Mouse (Mus musculus): ENCODE data around the gene Ap2s1.
A peak's percentile ranks its signal among the peaks of the same experiment; 100 is the strongest.

Ap2s1 gene

GRCm38 (mm10) chr7:16752016-16752415 lies 13.8 kb downstream of the Ap2s1 start:
- peak in 1 of 2 experiments; percentile 36 for DNase-seq (ENCODE audit: low spot score in 2 of 2)

DNA sequence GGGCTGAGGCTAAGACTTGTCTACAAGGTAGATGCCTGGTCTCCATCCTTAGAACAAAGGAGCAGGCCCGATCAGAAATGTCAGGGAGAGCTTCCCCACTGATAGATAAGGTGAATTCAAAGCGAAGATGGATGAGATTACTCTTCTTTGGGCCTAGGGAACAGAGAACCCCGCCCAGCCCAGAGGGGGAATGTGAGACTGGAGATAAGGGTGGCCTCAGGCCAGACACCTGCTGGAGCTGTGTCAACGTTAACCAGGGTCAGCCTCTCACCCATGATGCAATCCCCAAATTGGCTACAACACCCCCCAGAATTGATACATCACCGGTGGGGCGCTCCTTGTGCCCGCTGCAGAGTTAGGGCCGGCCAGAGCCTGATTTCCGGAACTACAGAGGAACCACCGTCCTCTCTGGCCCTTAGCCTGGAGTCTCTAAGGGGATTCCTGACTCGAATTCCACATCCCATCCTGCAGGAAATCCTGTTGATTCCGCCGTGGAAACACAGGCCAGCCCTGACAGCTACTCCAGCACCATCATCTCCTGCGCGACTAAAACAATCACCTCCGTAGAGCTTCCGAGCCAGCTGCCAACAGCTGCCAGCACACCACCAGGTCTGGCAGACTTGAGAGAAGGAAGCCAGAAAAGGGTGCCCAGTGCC lies 17.3 kb downstream of the Ap2s1 start:
- no peak for DNase-seq (ENCODE audit: low spot score in 2 of 2)

GRCm38 (mm10) chr7:16758872-16759574 lies 20.8 kb downstream of the Ap2s1 start:
- DNase-seq (ENCODE audit: low spot score in 2 of 2): no peak

- no peak for DNase-seq (ENCODE audit: low spot score in 2 of 2)
These were observed 22.1 kb downstream of the Ap2s1 start for GRCm38 (mm10) chr7:16760292-16760691.

DNA sequence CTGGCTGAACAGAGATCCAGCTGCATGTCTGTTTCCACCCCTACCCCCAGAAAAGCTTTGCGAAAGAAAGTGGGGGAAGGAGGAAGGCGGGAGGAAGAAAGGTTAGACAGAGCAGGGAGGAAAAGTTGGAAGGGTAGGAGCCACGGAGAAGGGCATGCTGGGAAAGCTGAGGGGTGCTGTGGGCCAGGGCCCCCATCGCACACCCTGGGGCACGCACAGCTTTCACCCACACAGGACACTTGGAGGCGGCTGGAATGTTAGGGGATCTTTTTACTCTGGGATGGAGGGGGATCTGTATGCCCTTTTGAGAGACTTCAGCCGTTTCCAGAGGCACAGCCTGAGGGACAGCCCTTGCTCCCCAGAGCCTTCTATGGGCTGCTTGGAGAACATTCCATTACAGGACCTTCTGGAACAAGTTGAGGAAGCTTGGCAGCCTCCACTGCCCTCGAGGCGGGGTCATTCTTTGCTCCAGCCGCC lies 22.8 kb downstream of the Ap2s1 start:
- no peak for DNase-seq (ENCODE audit: low spot score in 2 of 2)

DNA sequence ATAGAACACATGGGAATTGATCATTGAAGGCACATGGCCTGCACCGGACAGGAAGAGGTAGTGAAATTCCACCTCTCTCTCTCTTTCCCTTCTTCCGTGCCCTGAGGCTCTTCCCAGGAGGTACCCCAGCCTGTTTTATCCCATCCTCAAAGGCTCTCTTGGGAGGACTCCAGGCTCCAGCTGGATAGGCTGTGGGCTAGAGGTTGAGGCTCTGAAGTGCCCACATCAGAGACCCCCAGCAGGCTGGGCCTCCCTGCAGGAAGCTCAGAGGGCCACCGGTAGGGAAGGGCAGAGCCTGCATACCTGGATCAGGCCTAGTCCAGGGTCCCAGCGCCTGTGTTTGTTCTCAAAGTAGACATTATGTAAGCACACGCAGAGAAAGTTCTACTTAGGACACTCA lies 23.4 kb downstream of the Ap2s1 start:
- DNase-seq (ENCODE audit: low spot score in 2 of 2): no peak

DNA sequence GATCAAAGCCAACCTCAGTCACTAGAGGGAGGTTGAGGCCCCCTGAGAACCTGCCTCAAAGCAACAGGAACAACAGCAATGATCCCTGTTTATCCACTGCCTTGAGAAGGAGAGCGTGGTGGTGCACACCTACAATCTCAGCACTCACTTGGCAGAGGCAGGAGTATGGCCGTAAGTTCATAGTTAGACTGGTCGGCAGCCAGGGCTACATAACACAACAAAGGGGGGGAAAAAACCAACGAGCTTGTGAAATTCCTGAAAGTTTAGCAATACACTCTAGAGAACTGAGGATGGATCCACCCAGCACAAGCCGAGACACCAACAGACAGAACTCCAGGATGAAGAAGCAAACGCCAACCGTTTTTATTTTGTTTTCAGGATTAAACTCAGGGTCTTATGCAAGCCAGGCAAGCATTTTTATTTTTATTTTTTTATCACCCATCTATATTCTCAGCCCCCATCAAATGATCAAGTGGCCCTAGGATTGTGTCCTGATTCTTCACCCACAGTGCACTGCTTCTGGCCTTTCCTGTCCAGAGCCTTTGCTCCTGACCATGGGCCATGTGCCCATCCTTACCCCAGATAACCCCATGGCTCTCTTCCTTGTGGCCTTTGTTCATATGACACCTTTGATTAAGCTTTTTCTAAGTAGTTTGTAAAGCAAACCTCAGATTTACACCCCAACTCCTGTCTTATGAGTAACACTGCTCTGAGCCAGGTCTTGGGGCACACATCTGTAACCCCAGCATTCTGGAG lies 25.4 kb downstream of the Ap2s1 start:
- no peak for DNase-seq (ENCODE audit: low spot score in 2 of 2)

- no peak for DNase-seq (ENCODE audit: low spot score in 2 of 2)
These were observed 28.2 kb downstream of the Ap2s1 start for GRCm38 (mm10) chr7:16766443-16766842.

DNA sequence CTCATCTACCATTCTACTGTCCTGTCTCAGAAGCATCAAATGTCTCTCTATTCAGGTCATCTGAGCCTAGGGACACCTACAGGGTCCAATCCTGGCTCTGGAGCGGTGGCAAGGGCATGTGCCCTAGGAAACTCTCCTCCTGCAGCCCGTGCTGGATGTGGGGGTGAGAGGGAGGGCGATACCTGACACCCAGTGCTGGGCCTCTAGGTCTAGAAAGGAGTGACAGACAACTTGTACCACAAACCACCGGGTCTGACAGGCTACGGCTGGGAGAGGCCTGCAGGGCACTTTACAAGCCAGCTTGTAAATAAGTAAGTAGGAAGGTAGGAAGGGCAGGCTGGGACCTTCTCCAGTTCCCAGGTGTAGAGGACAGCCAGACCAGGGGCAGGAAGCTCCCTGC lies 37.7 kb downstream of the Ap2s1 start:
- DNase-seq (ENCODE audit: low spot score in 2 of 2): no peak

DNA sequence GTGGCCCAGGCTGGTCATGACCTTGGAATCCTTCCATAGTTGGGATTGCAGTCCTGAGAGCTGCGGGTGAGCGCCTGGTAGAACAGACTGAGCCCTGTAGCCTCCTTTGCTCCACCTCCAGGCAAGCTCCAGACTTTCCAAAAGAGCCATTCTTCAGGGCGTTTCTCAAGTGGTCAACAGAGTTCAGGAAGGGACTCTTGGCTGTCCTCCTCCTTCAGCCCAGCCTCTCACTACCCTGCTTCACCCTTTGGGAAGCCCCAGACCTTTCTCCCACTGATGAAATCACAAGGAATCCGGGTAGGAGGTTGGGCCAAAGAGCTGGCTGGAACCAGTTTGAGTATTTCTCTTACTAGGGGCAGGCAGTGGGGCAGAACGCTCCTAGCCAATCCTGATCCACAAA lies 41.9 kb downstream of the Ap2s1 start:
- no peak for DNase-seq (ENCODE audit: low spot score in 2 of 2)

DNA sequence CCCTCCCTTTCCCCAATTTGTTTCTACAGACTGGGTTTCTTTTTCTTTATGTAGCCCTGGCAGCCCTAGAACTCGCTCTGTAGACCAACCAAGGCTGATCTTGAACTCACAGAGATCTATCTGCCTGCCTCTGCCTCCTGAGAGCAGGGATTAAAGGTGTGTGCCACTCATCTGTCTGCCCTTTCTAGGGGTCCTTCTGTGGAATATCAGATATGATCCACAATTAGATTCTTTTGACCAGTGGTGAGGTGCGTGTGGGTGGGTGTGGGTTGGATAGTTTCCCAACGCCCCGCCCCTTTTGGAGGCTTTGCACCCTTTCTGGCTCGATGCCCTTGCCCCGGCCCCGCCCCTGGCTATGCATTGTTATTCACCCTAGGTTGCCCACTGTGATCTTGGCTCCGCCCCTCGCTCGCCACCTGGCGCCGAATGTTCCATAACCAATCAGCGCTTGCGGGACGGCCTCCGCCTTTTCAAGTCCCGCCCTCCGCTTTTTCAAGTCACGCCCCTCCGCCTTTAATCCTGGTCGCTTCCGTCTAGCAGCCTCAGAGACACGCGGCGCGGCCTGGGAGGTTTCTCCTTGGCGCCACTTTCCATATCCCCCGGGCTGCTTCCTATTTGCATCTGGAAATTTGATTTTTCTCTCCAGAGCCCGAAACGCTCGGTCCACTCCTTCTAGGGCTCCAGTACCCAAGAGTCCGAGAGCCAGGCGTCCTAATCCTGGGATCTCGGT lies 42.8 kb downstream of the Ap2s1 start, which contains the start of gene Slc1a5:
Gene Slc1a5 (plus strand): TSS at position 516 of the 730 bp plus-strand sequence.
- DNase-seq (ENCODE audit: low spot score in 2 of 2): peak; percentile 46 to 54

GRCm38 (mm10) chr7:16781555-16781815 lies 43.3 kb downstream of the Ap2s1 start:
- DNase-seq (ENCODE audit: low spot score in 2 of 2): no peak

GRCm38 (mm10) chr7:16781816-16782554 lies 43.8 kb downstream of the Ap2s1 start:
- no peak for DNase-seq (ENCODE audit: low spot score in 2 of 2)

- DNase-seq (ENCODE audit: low spot score in 2 of 2): no peak
These were observed 44.4 kb downstream of the Ap2s1 start for GRCm38 (mm10) chr7:16782555-16783125.

- DNase-seq (ENCODE audit: low spot score in 2 of 2): no peak
These were observed 45.0 kb downstream of the Ap2s1 start for GRCm38 (mm10) chr7:16783224-16783688.

- DNase-seq (ENCODE audit: low spot score in 2 of 2): no peak
These were observed 45.7 kb downstream of the Ap2s1 start for GRCm38 (mm10) chr7:16783758-16784415.

DNA sequence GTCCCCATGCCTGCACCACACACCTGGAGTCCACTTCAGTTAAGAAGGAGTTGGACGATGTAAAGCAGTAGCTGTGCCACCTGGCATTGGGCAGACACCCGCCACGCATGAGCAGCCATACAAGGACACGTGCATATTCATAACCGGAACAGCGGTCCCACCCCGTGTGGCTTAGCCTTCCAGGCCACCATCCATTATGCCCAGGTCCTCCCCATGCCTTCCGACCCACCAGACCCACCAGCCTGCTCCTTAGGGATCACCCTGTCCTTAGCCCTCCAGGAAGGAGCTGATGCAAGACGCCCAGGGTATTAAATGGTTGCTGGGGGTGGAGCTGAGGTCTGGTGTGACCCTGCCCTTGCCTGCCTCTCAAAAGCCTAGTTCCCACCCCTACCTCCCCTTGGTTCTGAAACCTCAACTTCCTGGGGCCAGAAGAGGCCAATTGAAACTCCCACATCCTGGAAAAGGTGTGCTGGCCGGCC lies 46.3 kb downstream of the Ap2s1 start:
- no peak for DNase-seq (ENCODE audit: low spot score in 2 of 2)

DNA sequence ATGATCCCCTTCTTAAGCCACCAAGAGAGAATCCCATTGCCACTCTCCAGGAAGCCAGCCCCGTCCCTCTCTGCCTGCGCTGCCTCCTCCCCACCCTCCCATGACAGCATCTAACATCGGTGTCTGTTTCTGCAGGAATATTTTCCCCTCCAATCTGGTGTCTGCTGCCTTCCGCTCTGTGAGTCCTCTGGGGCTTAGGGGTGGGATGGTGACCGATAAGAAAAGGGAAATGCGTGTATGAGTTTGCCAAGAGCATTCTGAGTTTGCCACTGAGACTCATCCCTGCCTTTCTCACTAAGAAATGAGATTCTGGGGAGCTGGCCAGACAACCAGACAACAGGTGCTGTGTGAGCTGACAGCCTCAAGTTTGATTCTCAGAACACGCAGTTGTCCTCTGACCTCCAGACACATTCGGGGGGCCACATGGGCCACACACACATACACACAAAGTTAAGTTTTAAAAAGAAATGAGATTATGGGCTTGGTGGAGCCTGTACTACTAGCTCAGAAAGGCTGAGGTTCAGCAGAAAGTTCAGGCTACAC lies 47.4 kb downstream of the Ap2s1 start:
- DNase-seq (ENCODE audit: low spot score in 2 of 2): no peak

GRCm38 (mm10) chr7:16792316-16792715 lies 54.1 kb downstream of the Ap2s1 start:
- DNase-seq (ENCODE audit: low spot score in 2 of 2): no peak

Measured in right cerebral cortex, postnatal 36 days (tissue).